Mouse (Mus musculus): Measurements from ENCODE around the gene Gbe1. TPM values are rescaled to one million over a fixed set of nuclear protein-coding genes. Genes with fewer than 3 reads are reported as not detected.
A peak's percentile ranks its signal among the peaks of the same experiment; 100 is the strongest.

Gbe1 gene
- polyA plus RNA-seq, 1 experiment from 2014 or later, result 22.6 TPM

GRCm38 (mm10) chr16:70524273-70524672, 210.5 kb downstream of the Gbe1 start:
- ATAC-seq (ENCODE audit: low FRiP score), result no peak
- Histone ChIP-seq H3K9me3 (no peaks in the 10 kb centered on the region), H3K4me2 (no peak overlapping the region), H3K9ac (no peak overlapping the region), H3K4me3 (replicated peaks) (no peak overlapping the region), H3K36me3 (replicated peaks) (no peaks in the 10 kb centered on the region), H3K27me3 (no peaks in the 10 kb centered on the region), H3K4me1 (peaks cover 3% of the 10 kb centered on the region; the same call in 1 of the 2 replicates), H3K27ac (no peak overlapping the region)
- WGBS, result 89% methylated on average over 4 of the region's 4 CpGs

- 72% methylated on average over 8 of the region's 8 CpGs for WGBS
- ATAC-seq (ENCODE audit: low FRiP score), result no peak
- peaks cover 3% of the 10 kb centered on the region; the same call in 1 of the 2 replicates for H3K4me1 ChIP-seq
These were observed 213.5 kb downstream of the Gbe1 start for GRCm38 (mm10) chr16:70527224-70527623.

GRCm38 (mm10) chr16:70535224-70535623, 221.5 kb downstream of the Gbe1 start:
- Histone ChIP-seq H3K27ac (no peak overlapping the region), H3K4me3 (replicated peaks) (no peak overlapping the region), H3K27me3 (no peaks in the 10 kb centered on the region), H3K9me3 (no peaks in the 10 kb centered on the region), H3K4me1 (no peaks in the 10 kb centered on the region), H3K36me3 (replicated peaks) (no peaks in the 10 kb centered on the region), H3K4me2 (no peak overlapping the region), H3K9ac (no peak overlapping the region)
- 89% methylated on average over 2 of the region's 2 CpGs for WGBS
- ATAC-seq (ENCODE audit: low FRiP score), result no peak

More at GRCm38 (mm10) chr16:70527224-70527623, 213.5 kb downstream of the Gbe1 start:
- H3K27ac ChIP-seq, result no peak overlapping the region
- no peak overlapping the region for H3K4me2 ChIP-seq
- no peak overlapping the region for H3K4me3 ChIP-seq (replicated peaks)
- H3K9me3 ChIP-seq, result no peaks in the 10 kb centered on the region
- no peaks in the 10 kb centered on the region for H3K27me3 ChIP-seq
- H3K9ac ChIP-seq, result no peak overlapping the region
- H3K36me3 ChIP-seq (replicated peaks), result no peaks in the 10 kb centered on the region

GRCm38 (mm10) chr16:70550835-70551234, 237.1 kb downstream of the Gbe1 start:
- Histone ChIP-seq H3K27me3 (no peaks in the 10 kb centered on the region), H3K36me3 (replicated peaks) (no peaks in the 10 kb centered on the region), H3K27ac (no peak overlapping the region), H3K4me2 (no peak overlapping the region), H3K9me3 (no peaks in the 10 kb centered on the region), H3K4me1 (peaks cover 6% of the 10 kb centered on the region; the same call in 1 of the 2 replicates), H3K4me3 (replicated peaks) (no peak overlapping the region), H3K9ac (no peak overlapping the region)
- ATAC-seq (ENCODE audit: low FRiP score), result no peak
- 42% methylated on average over 3 of the region's 3 CpGs for WGBS

- no peak overlapping the region for H3K9ac ChIP-seq
- H3K4me3 ChIP-seq (replicated peaks), result no peak overlapping the region
- H3K4me1 ChIP-seq, result no peaks in the 10 kb centered on the region
- H3K9me3 ChIP-seq, result no peaks in the 10 kb centered on the region
- H3K36me3 ChIP-seq (replicated peaks), result no peaks in the 10 kb centered on the region
- no peaks in the 10 kb centered on the region for H3K27me3 ChIP-seq
- 87% methylated on average over 10 of the region's 10 CpGs for WGBS
- ATAC-seq (ENCODE audit: low FRiP score), result no peak
- no peak overlapping the region for H3K4me2 ChIP-seq
- H3K27ac ChIP-seq, result no peak overlapping the region
These were observed 248.0 kb downstream of the Gbe1 start for GRCm38 (mm10) chr16:70561635-70562348.

- Histone ChIP-seq H3K4me3 (replicated peaks) (no peak overlapping the region), H3K36me3 (replicated peaks) (no peaks in the 10 kb centered on the region)
- WGBS, result 90% methylated on average over 8 of the region's 8 CpGs
These were observed 248.8 kb downstream of the Gbe1 start for GRCm38 (mm10) chr16:70562574-70562973.

GRCm38 (mm10) chr16:70563456-70563855, 249.7 kb downstream of the Gbe1 start:
- no peaks in the 10 kb centered on the region for H3K9me3 ChIP-seq
- ATAC-seq (ENCODE audit: low FRiP score), result no peak
- 57% methylated on average over 5 of the region's 5 CpGs for WGBS

More at GRCm38 (mm10) chr16:70562574-70562973, 248.8 kb downstream of the Gbe1 start:
- Histone ChIP-seq H3K4me1 (no peaks in the 10 kb centered on the region), H3K27ac (no peak overlapping the region), H3K9ac (no peak overlapping the region), H3K4me2 (no peak overlapping the region), H3K9me3 (no peaks in the 10 kb centered on the region), H3K27me3 (no peaks in the 10 kb centered on the region)
- no peak for ATAC-seq (ENCODE audit: low FRiP score)

GRCm38 (mm10) chr16:70568341-70569265, 254.9 kb downstream of the Gbe1 start:
- Histone ChIP-seq H3K36me3 (replicated peaks) (no peaks in the 10 kb centered on the region), H3K27ac (no peak overlapping the region), H3K4me3 (replicated peaks) (no peak overlapping the region), H3K4me2 (no peak overlapping the region), H3K9me3 (no peaks in the 10 kb centered on the region), H3K27me3 (no peaks in the 10 kb centered on the region), H3K9ac (no peak overlapping the region), H3K4me1 (no peaks in the 10 kb centered on the region)
- WGBS, result 60% methylated on average over 23 of the region's 23 CpGs
- peak; percentile 76 for ATAC-seq (ENCODE audit: low FRiP score)

More at GRCm38 (mm10) chr16:70563456-70563855, 249.7 kb downstream of the Gbe1 start:
- Histone ChIP-seq H3K4me1 (no peaks in the 10 kb centered on the region), H3K9ac (no peak overlapping the region), H3K4me3 (replicated peaks) (no peak overlapping the region), H3K36me3 (replicated peaks) (no peaks in the 10 kb centered on the region), H3K27ac (no peak overlapping the region), H3K27me3 (no peaks in the 10 kb centered on the region), H3K4me2 (no peak overlapping the region)

- H3K36me3 ChIP-seq (replicated peaks), result no peaks in the 10 kb centered on the region
- no peak overlapping the region for H3K4me3 ChIP-seq (replicated peaks)
- ATAC-seq (ENCODE audit: low FRiP score), result no peak
- no peak overlapping the region for H3K27ac ChIP-seq
- WGBS, result no CpG with 5 or more reads among the region's 7 CpGs
- no peak overlapping the region for H3K4me2 ChIP-seq
- no peaks in the 10 kb centered on the region for H3K27me3 ChIP-seq
- no peak overlapping the region for H3K9ac ChIP-seq
- no peaks in the 10 kb centered on the region for H3K9me3 ChIP-seq
- H3K4me1 ChIP-seq, result no peaks in the 10 kb centered on the region
These were observed 272.2 kb downstream of the Gbe1 start for GRCm38 (mm10) chr16:70585964-70586363.

- Histone ChIP-seq H3K9me3 (no peaks in the 10 kb centered on the region), H3K36me3 (replicated peaks) (no peaks in the 10 kb centered on the region), H3K4me1 (no peaks in the 10 kb centered on the region), H3K27ac (no peak overlapping the region), H3K9ac (no peak overlapping the region), H3K27me3 (no peaks in the 10 kb centered on the region), H3K4me2 (no peak overlapping the region), H3K4me3 (replicated peaks) (no peak overlapping the region)
- ATAC-seq (ENCODE audit: low FRiP score), result no peak
- WGBS, result 92% methylated on average over 3 of the region's 3 CpGs
These were observed 288.6 kb downstream of the Gbe1 start for GRCm38 (mm10) chr16:70602326-70602725.

- no peaks in the 10 kb centered on the region for H3K4me1 ChIP-seq
- no peaks in the 10 kb centered on the region for H3K9me3 ChIP-seq
- H3K4me3 ChIP-seq (replicated peaks), result no peak overlapping the region
- no peak overlapping the region for H3K4me2 ChIP-seq
- H3K36me3 ChIP-seq (replicated peaks), result no peaks in the 10 kb centered on the region
- H3K27ac ChIP-seq, result no peak overlapping the region
- ATAC-seq (ENCODE audit: low FRiP score), result no peak
- no peaks in the 10 kb centered on the region for H3K27me3 ChIP-seq
- 89% methylated on average over 2 of the region's 2 CpGs for WGBS
- H3K9ac ChIP-seq, result no peak overlapping the region
These were observed 294.6 kb downstream of the Gbe1 start for GRCm38 (mm10) chr16:70608358-70608757.

GRCm38 (mm10) chr16:70617691-70618090, 303.9 kb downstream of the Gbe1 start:
- H3K27me3 ChIP-seq, result no peaks in the 10 kb centered on the region
- no peak overlapping the region for H3K4me3 ChIP-seq (replicated peaks)
- H3K4me2 ChIP-seq, result no peak overlapping the region
- no peak overlapping the region for H3K27ac ChIP-seq
- H3K9ac ChIP-seq, result no peak overlapping the region
- H3K36me3 ChIP-seq (replicated peaks), result no peaks in the 10 kb centered on the region
- 79% methylated on average over 1 of the region's 1 CpGs for WGBS
- no peaks in the 10 kb centered on the region for H3K4me1 ChIP-seq
- ATAC-seq (ENCODE audit: low FRiP score), result no peak
- no peaks in the 10 kb centered on the region for H3K9me3 ChIP-seq
